Mouse (Mus musculus) forebrain, embryonic 16.5 days (tissue): ENCODE results near the gene Ndufaf2. TPM values are rescaled to one million over a fixed set of nuclear protein-coding genes. Genes with fewer than 3 reads are reported as not detected.

ENCODE experiments used
- ATAC-seq: fragments of 200-750 bp; cut with Nextera tagmentation; 2 replicates; pipeline ENCODE4 v1.8.0; 2017; ENCODE audit warnings: mild to moderate bottlenecking, moderate library complexity
- H3K27ac ChIP-seq: fragments of 300-500 bp; sonication (generic); 2 replicates; pipeline ENCODE4 v1.5.1; 2014; ENCODE audit warnings: low read length, control low read depth
- H3K27me3 ChIP-seq: fragments of 300-500 bp; sonication (generic); replicated peaks from 2 replicates; pipeline ENCODE4 v1.6.1; 2014; ENCODE audit warnings: low read length; ENCODE audit not compliant: control insufficient read depth, insufficient read depth
- H3K36me3 ChIP-seq: fragments of 300-500 bp; sonication (generic); 2 replicates; pipeline ENCODE4 v1.6.1; 2014; ENCODE audit not compliant: control insufficient read depth, insufficient read depth
- H3K4me1 ChIP-seq: fragments of 300-500 bp; sonication (generic); replicated peaks from 2 replicates; pipeline ENCODE4 v1.6.1; 2014; ENCODE audit warnings: low read length; ENCODE audit not compliant: control insufficient read depth, insufficient read depth
- H3K4me2 ChIP-seq: fragments of 300-500 bp; sonication (generic); 2 replicates; pipeline ENCODE4 v1.6.1; 2014; ENCODE audit warnings: mild to moderate bottlenecking, low read length, control low read depth
- H3K4me3 ChIP-seq: fragments of 300-500 bp; sonication (generic); replicated peaks from 2 replicates; pipeline ENCODE4 v1.5.1; 2014; ENCODE audit warnings: mild to moderate bottlenecking, low read length, control low read depth
- H3K9ac ChIP-seq: fragments of 300-500 bp; sonication (generic); replicated peaks from 2 replicates; pipeline ENCODE4 v1.6.1; 2014; ENCODE audit warnings: low read depth, low read length, control low read depth
- H3K9me3 ChIP-seq: fragments of 300-500 bp; sonication (generic); 2 replicates; pipeline ENCODE4 v1.6.1; 2016; ENCODE audit warnings: low read length; ENCODE audit not compliant: control insufficient read depth
- WGBS: fragments of 180-500 bp; shearing (Covaris S2); extraction: QIAGEN DNeasy Blood & Tissue Kit; methylation state at CpG from one replicate; pipeline ENCODE4 v1.1.7; 2014; 5-methylcytosine and 5-hydroxymethylcytosine counted together
- polyA plus RNA-seq: library from polyadenylated mRNA; unstranded; fragments of >200 nt; fragmentation: Nextera tagmentation; extraction: Ambion mirVana; gene quantifications from 2 replicates; pipeline ENCODE4 v1.2.1, GENCODE M21; 2015

The Ndufaf2 gene
- polyA plus RNA-seq, 1 experiment from 2014 or later, result 72.8 TPM

- 40% methylated on average over 7 of the region's 7 CpGs for WGBS
- ATAC-seq, result no peak
- Histone ChIP-seq H3K36me3 (no peaks in the 10 kb centered on the region), H3K27me3 (no peaks in the 10 kb centered on the region), H3K27ac (no peak overlapping the region), H3K9ac (no peak overlapping the region), H3K4me1 (no peaks in the 10 kb centered on the region), H3K4me3 (no peak overlapping the region), H3K4me2 (no peak overlapping the region), H3K9me3 (no peaks in the 10 kb centered on the region)
These were observed 163.2 kb downstream of the Ndufaf2 start for GRCm38 (mm10) chr13:107995211-107995610.

- WGBS, result 80% methylated on average over 1 of the region's 1 CpGs
- no peak for ATAC-seq
- no peak overlapping the region for H3K4me2 ChIP-seq
These were observed 165.8 kb downstream of the Ndufaf2 start for GRCm38 (mm10) chr13:107992573-107992972.

GRCm38 (mm10) chr13:107984641-107985040 lies 173.8 kb downstream of the Ndufaf2 start:
- Histone ChIP-seq H3K9ac (no peak overlapping the region), H3K4me3 (no peak overlapping the region), H3K27me3 (no peaks in the 10 kb centered on the region), H3K4me1 (no peaks in the 10 kb centered on the region), H3K36me3 (no peaks in the 10 kb centered on the region), H3K27ac (no peak overlapping the region), H3K4me2 (no peak overlapping the region), H3K9me3 (no peaks in the 10 kb centered on the region)
- ATAC-seq, result no peak
- 77% methylated on average over 5 of the region's 5 CpGs for WGBS

More at GRCm38 (mm10) chr13:107992573-107992972, 165.8 kb downstream of the Ndufaf2 start:
- Histone ChIP-seq H3K27ac (no peak overlapping the region), H3K36me3 (no peaks in the 10 kb centered on the region), H3K27me3 (no peaks in the 10 kb centered on the region), H3K9me3 (no peaks in the 10 kb centered on the region), H3K4me3 (no peak overlapping the region), H3K4me1 (no peaks in the 10 kb centered on the region), H3K9ac (no peak overlapping the region)

- no peaks in the 10 kb centered on the region for H3K4me1 ChIP-seq
- ATAC-seq, result no peak
- H3K27me3 ChIP-seq, result no peaks in the 10 kb centered on the region
- H3K27ac ChIP-seq, result no peak overlapping the region
- H3K9ac ChIP-seq, result no peak overlapping the region
- H3K36me3 ChIP-seq, result no peaks in the 10 kb centered on the region
- no peak overlapping the region for H3K4me3 ChIP-seq
- 92% methylated on average over 5 of the region's 5 CpGs for WGBS
- no peak overlapping the region for H3K4me2 ChIP-seq
- H3K9me3 ChIP-seq, result no peaks in the 10 kb centered on the region
These were observed 174.2 kb downstream of the Ndufaf2 start for GRCm38 (mm10) chr13:107984186-107984585.

- Histone ChIP-seq H3K36me3 (no peaks in the 10 kb centered on the region), H3K27me3 (no peaks in the 10 kb centered on the region), H3K4me3 (no peak overlapping the region), H3K27ac (no peak overlapping the region), H3K4me2 (no peak overlapping the region), H3K9me3 (no peaks in the 10 kb centered on the region), H3K4me1 (no peaks in the 10 kb centered on the region), H3K9ac (no peak overlapping the region)
- WGBS, result 97% methylated on average over 6 of the region's 6 CpGs
- ATAC-seq, result no peak
These were observed 175.1 kb downstream of the Ndufaf2 start for GRCm38 (mm10) chr13:107983231-107983847.

GRCm38 (mm10) chr13:107979461-107979860 lies 179.0 kb downstream of the Ndufaf2 start:
- H3K9ac ChIP-seq, result no peak overlapping the region
- 93% methylated on average over 6 of the region's 6 CpGs for WGBS
- H3K4me2 ChIP-seq, result no peak overlapping the region
- no peaks in the 10 kb centered on the region for H3K4me1 ChIP-seq
- no peak overlapping the region for H3K4me3 ChIP-seq
- no peaks in the 10 kb centered on the region for H3K36me3 ChIP-seq
- no peaks in the 10 kb centered on the region for H3K9me3 ChIP-seq
- no peaks in the 10 kb centered on the region for H3K27me3 ChIP-seq
- ATAC-seq, result no peak
- no peak overlapping the region for H3K27ac ChIP-seq

GRCm38 (mm10) chr13:107976886-107977656 lies 181.4 kb downstream of the Ndufaf2 start:
- no peak overlapping the region for H3K4me3 ChIP-seq
- WGBS, result 69% methylated on average over 16 of the region's 16 CpGs
- H3K36me3 ChIP-seq, result no peaks in the 10 kb centered on the region
- H3K27me3 ChIP-seq, result no peaks in the 10 kb centered on the region
- H3K4me2 ChIP-seq, result no peak overlapping the region
- ATAC-seq, result peak; percentile 45; the same call in 1 of the 2 replicates
- peak overlapping the region; percentile 19; the same call in 1 of the 2 replicates for H3K27ac ChIP-seq
- H3K9ac ChIP-seq, result no peak overlapping the region
- no peaks in the 10 kb centered on the region for H3K4me1 ChIP-seq
- no peaks in the 10 kb centered on the region for H3K9me3 ChIP-seq

- no peak for ATAC-seq
- Histone ChIP-seq H3K9me3 (no peaks in the 10 kb centered on the region), H3K27me3 (no peaks in the 10 kb centered on the region), H3K4me2 (no peak overlapping the region), H3K4me1 (peaks cover 12% of the 10 kb centered on the region), H3K27ac (no peak overlapping the region), H3K36me3 (no peaks in the 10 kb centered on the region), H3K9ac (no peak overlapping the region), H3K4me3 (no peak overlapping the region)
- whole genome bisulfite sequencing, result 86% methylated on average over 4 of the region's 4 CpGs
These were observed 186.0 kb downstream of the Ndufaf2 start for GRCm38 (mm10) chr13:107972451-107972850.

- no peak overlapping the region for H3K27ac ChIP-seq
- ATAC-seq, result no peak
These were observed 186.6 kb downstream of the Ndufaf2 start for GRCm38 (mm10) chr13:107971868-107972267.

More at GRCm38 (mm10) chr13:107971868-107972267, 186.6 kb downstream of the Ndufaf2 start:
- H3K9me3 ChIP-seq, result no peaks in the 10 kb centered on the region
- peaks cover 12% of the 10 kb centered on the region for H3K4me1 ChIP-seq
- WGBS, result 39% methylated on average over 7 of the region's 7 CpGs
- H3K4me3 ChIP-seq, result no peak overlapping the region
- H3K4me2 ChIP-seq, result no peak overlapping the region
- H3K27me3 ChIP-seq, result no peaks in the 10 kb centered on the region
- no peak overlapping the region for H3K9ac ChIP-seq
- H3K36me3 ChIP-seq, result no peaks in the 10 kb centered on the region
